Mouse (Mus musculus): ENCODE data around the gene Pum2.
A peak's percentile ranks its signal among the peaks of the same experiment; 100 is the strongest.
"Not testable (repeated sequence)": the region's sequence is repeated elsewhere in the genome, so short reads cannot be mapped to it uniquely, and the experiment has no call there.

Pum2 gene

DNA sequence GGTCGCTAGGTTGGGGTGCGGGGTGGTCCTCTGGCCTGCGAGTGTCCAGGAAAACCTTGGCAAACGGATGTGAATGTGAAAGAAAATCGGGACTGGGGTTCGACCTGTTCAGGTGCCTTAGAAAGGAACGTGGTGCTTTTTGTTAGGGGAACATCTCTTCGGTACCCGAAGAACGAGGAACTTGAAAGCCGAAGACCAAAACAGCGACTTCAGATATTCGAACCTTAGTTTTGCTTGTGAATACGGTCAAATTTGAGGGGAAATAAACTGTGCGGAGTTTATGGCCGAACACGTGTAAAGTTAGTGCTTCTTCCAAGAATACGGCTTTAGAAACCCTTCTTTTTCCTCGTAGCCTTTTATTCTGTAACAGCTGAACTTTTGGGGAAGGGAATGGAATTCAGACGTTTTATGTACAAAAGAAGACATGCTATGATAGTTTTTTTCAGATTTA is 982 bp downstream of the Pum2 start:
- H3K27me3 ChIP-seq (ENCODE audit: insufficient read depth, low read length): no peaks in the 10 kb centered on the region
- H3K9me3 ChIP-seq (ENCODE audit: low read length): no peaks in the 10 kb centered on the region
- TF ChIP-seq POU5F1 (IDR thresholded peaks at IDR 0.05; ENCODE audit: borderline replicate concordance, low read length) (no peak), NANOG (IDR thresholded peaks at IDR 0.05; ENCODE audit: borderline replicate concordance, low read length) (no peak), CTCF (conservative IDR thresholded peaks at IDR 0.05; ENCODE audit: low read length) (no peak)
- H3K4me1 ChIP-seq (replicated peaks; ENCODE audit: low read depth, low read length): peaks cover 51% of the 10 kb centered on the region
- peaks cover 25% of the 10 kb centered on the region for H3K36me3 ChIP-seq (ENCODE audit: insufficient read depth, low read length)
- H3K4me3 ChIP-seq (replicated peaks; ENCODE audit: low read length): peak overlapping the region; percentile 83

DNA sequence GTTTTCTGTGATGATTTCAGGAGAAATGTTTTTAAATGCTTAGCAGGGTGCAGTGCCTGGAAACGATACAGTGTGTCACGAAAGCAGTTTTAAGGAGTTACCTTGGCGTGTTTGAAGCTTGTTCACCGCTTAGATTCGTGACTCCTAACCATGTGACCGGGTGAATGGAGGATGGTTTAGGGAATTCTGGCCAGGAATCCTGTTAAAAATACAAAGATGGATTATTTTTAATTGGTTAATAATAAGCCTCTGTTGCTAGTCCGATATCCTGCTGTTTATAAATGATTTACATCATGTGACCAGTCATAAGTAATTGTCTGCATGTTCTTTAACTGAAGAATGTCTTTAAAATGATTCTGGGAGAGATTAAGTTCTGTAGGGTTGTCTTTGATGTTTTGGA is 1.4 kb downstream of the Pum2 start:
- H3K4me3 ChIP-seq (replicated peaks; ENCODE audit: low read length): peak overlapping the region; percentile 83
- H3K36me3 ChIP-seq (ENCODE audit: insufficient read depth, low read length): peaks cover 28% of the 10 kb centered on the region
- H3K27me3 ChIP-seq (ENCODE audit: insufficient read depth, low read length): no peaks in the 10 kb centered on the region
- no peaks in the 10 kb centered on the region for H3K9me3 ChIP-seq (ENCODE audit: low read length)
- peaks cover 56% of the 10 kb centered on the region for H3K4me1 ChIP-seq (replicated peaks; ENCODE audit: low read depth, low read length)
- no peak for TF ChIP-seq CTCF (conservative IDR thresholded peaks at IDR 0.05; ENCODE audit: low read length)
- no peak for TF ChIP-seq POU5F1 (IDR thresholded peaks at IDR 0.05; ENCODE audit: borderline replicate concordance, low read length)
- no peak for TF ChIP-seq NANOG (IDR thresholded peaks at IDR 0.05; ENCODE audit: borderline replicate concordance, low read length)

DNA sequence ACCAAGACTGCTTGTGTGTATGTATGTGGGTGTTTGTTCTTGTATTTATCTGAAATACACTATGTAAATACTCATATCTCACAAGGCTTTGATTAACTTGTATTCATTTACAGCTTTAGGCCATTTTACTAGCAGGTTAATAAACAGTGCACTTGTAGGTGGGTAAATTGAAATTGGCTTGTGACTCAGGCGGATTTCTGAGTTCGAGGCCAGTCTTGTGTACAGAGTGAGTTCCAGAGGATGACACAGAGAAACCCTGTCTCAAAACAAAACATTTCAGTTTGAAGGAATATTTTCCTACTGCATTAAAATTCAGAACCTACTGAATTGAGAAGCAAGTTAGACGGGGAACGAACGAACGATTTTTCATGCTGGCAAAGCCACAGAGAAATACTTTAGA is 2.4 kb downstream of the Pum2 start:
- TF ChIP-seq NANOG (IDR thresholded peaks at IDR 0.05; ENCODE audit: borderline replicate concordance, low read length) (no peak), POU5F1 (IDR thresholded peaks at IDR 0.05; ENCODE audit: borderline replicate concordance, low read length) (no peak), CTCF (conservative IDR thresholded peaks at IDR 0.05; ENCODE audit: low read length) (no peak)
- H3K9me3 ChIP-seq (ENCODE audit: low read length): no peaks in the 10 kb centered on the region
- no peaks in the 10 kb centered on the region for H3K27me3 ChIP-seq (ENCODE audit: insufficient read depth, low read length)

GRCm38 (mm10) chr12:8677926-8678325 is 4.0 kb downstream of the Pum2 start:
- Histone ChIP-seq H3K36me3 (ENCODE audit: insufficient read depth, low read length) (peaks cover 43% of the 10 kb centered on the region), H3K27me3 (ENCODE audit: insufficient read depth, low read length) (no peaks in the 10 kb centered on the region), H3K4me3 (replicated peaks; ENCODE audit: low read length) (no peak overlapping the region), H3K9me3 (ENCODE audit: low read length) (no peaks in the 10 kb centered on the region), H3K4me1 (replicated peaks; ENCODE audit: low read depth, low read length) (peaks cover 71% of the 10 kb centered on the region)
- TF ChIP-seq NANOG (IDR thresholded peaks at IDR 0.05; ENCODE audit: borderline replicate concordance, low read length): no peak
- TF ChIP-seq POU5F1 (IDR thresholded peaks at IDR 0.05; ENCODE audit: borderline replicate concordance, low read length): no peak
- no peak for TF ChIP-seq CTCF (conservative IDR thresholded peaks at IDR 0.05; ENCODE audit: low read length)

More for the DNA sequence above, 2.4 kb downstream of the Pum2 start:
- peaks cover 65% of the 10 kb centered on the region for H3K4me1 ChIP-seq (replicated peaks; ENCODE audit: low read depth, low read length)
- peaks cover 38% of the 10 kb centered on the region for H3K36me3 ChIP-seq (ENCODE audit: insufficient read depth, low read length)
- peak overlapping the region; percentile 83; the same call in 1 of the 2 replicates for H3K4me3 ChIP-seq (replicated peaks; ENCODE audit: low read length)

GRCm38 (mm10) chr12:8684200-8684599 is 10.3 kb downstream of the Pum2 start:
- Histone ChIP-seq H3K36me3 (ENCODE audit: insufficient read depth, low read length) (peaks cover 36% of the 10 kb centered on the region), H3K27me3 (ENCODE audit: insufficient read depth, low read length) (no peaks in the 10 kb centered on the region), H3K4me1 (replicated peaks; ENCODE audit: low read depth, low read length) (peaks cover 80% of the 10 kb centered on the region), H3K9me3 (ENCODE audit: low read length) (no peaks in the 10 kb centered on the region), H3K4me3 (replicated peaks; ENCODE audit: low read length) (no peak overlapping the region)
- TF ChIP-seq CTCF (conservative IDR thresholded peaks at IDR 0.05; ENCODE audit: low read length): no peak
- TF ChIP-seq POU5F1 (IDR thresholded peaks at IDR 0.05; ENCODE audit: borderline replicate concordance, low read length): no peak
- TF ChIP-seq NANOG (IDR thresholded peaks at IDR 0.05; ENCODE audit: borderline replicate concordance, low read length): no peak

DNA sequence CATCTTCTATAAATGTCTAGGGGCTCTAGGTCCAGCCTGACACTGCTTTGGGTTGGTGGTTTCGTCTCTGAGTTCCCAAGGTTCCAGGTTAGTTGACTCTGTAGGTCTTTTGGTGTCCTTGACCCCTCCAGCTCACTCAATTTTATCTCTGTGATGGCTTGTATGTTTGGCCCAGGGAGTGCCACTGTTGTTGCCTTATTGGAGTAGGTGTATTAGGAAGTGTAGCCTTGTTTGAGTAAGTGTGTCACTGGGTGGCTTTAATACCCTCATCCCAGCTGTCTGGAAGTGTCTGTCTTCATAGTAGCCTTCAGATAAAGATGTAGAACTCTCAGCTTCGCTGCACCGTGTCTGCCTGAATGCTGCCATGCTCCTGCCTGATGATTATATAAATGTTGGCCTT is 11.1 kb downstream of the Pum2 start:
- Histone ChIP-seq H3K36me3 (ENCODE audit: insufficient read depth, low read length) (peaks cover 32% of the 10 kb centered on the region), H3K4me3 (replicated peaks; ENCODE audit: low read length) (no peak overlapping the region), H3K4me1 (replicated peaks; ENCODE audit: low read depth, low read length) (peaks cover 77% of the 10 kb centered on the region), H3K27me3 (ENCODE audit: insufficient read depth, low read length) (no peaks in the 10 kb centered on the region), H3K9me3 (ENCODE audit: low read length) (no peaks in the 10 kb centered on the region)
- no peak for TF ChIP-seq NANOG (IDR thresholded peaks at IDR 0.05; ENCODE audit: borderline replicate concordance, low read length)
- TF ChIP-seq POU5F1 (IDR thresholded peaks at IDR 0.05; ENCODE audit: borderline replicate concordance, low read length): no peak
- TF ChIP-seq CTCF (conservative IDR thresholded peaks at IDR 0.05; ENCODE audit: low read length): no peak

DNA sequence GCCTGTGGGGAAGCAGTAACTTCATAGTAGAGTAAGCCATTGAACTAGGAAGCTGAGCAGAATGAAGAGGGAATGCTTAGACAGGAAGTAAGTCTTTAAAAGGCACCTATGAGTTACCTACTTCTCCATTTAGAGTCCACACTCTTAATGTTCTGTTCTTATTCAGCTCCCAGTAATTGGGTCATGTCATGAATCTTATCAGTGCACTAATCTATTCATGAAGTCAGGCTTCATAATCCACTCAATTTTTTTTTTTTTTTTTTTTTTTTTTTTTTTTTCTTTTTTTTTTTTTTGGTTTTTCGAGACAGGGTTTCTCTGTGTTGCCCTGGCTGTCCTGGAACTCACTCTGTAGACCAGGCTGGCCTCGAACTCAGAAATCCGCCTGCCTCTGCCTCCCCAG is 15.9 kb downstream of the Pum2 start:
- H3K9me3 ChIP-seq (ENCODE audit: low read length); H3K27me3 ChIP-seq (ENCODE audit: insufficient read depth, low read length): not testable (repeated sequence)

DNA sequence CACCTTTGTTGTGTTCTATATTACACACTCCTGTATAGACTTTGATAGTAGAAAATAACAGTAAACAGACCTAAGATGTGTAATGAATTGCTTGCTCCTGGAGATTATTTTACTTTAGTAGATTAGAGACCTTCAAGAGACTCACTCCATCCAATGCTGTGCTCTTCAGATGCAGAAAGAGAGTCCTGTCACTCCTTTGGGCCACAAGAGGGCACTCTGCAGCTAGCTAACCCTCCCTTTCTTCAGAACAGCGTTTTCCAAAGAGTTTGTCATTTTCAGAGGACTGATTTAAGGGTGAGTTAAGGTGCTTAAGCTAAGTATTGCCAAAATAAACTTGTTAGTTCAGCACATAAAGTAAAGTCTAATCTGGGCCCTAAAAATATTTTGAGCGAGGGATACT is 25.0 kb downstream of the Pum2 start:
- H3K9me3 ChIP-seq (ENCODE audit: low read length): no peaks in the 10 kb centered on the region
- peaks cover 9% of the 10 kb centered on the region; the same call in 1 of the 2 replicates for H3K4me1 ChIP-seq (replicated peaks; ENCODE audit: low read depth, low read length)
- H3K36me3 ChIP-seq (ENCODE audit: insufficient read depth, low read length): peaks cover 39% of the 10 kb centered on the region
- H3K27me3 ChIP-seq (ENCODE audit: insufficient read depth, low read length): no peaks in the 10 kb centered on the region
- no peak overlapping the region for H3K4me3 ChIP-seq (replicated peaks; ENCODE audit: low read length)
- TF ChIP-seq POU5F1 (IDR thresholded peaks at IDR 0.05; ENCODE audit: borderline replicate concordance, low read length) (no peak), CTCF (conservative IDR thresholded peaks at IDR 0.05; ENCODE audit: low read length) (peak; percentile 69)

More for the DNA sequence above, 15.9 kb downstream of the Pum2 start:
- H3K4me3 ChIP-seq (replicated peaks; ENCODE audit: low read length): not testable (repeated sequence)
- peaks cover 37% of the 10 kb centered on the region for H3K36me3 ChIP-seq (ENCODE audit: insufficient read depth, low read length)
- H3K4me1 ChIP-seq (replicated peaks; ENCODE audit: low read depth, low read length): peaks cover 65% of the 10 kb centered on the region

DNA sequence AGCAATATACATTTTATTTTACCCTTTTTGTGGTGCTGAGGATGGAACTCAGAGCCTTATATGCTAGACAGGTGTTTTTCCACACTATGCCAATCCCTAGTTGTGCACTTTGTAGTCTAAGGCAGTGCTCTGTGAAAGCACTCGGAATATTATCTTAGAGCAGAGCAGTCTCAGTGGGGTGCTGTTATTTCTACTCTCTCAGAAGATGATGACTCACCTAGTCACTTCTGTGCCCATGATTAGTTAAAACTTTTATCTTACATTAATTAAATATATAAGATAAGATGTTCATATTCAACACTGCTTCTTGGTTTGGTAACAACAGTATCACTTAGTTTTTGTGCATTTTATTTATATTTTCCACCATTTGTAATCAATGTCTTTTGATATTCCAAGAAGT is 30.1 kb downstream of the Pum2 start:
- Histone ChIP-seq H3K9me3 (ENCODE audit: low read length) (no peaks in the 10 kb centered on the region), H3K4me1 (replicated peaks; ENCODE audit: low read depth, low read length) (0 out of 2 replicates have a peak, but pooled peaks cover 4% of the 10 kb centered on the region), H3K27me3 (ENCODE audit: insufficient read depth, low read length) (no peaks in the 10 kb centered on the region), H3K36me3 (ENCODE audit: insufficient read depth, low read length) (peaks cover 61% of the 10 kb centered on the region), H3K4me3 (replicated peaks; ENCODE audit: low read length) (no peak overlapping the region)
- TF ChIP-seq NANOG (IDR thresholded peaks at IDR 0.05; ENCODE audit: borderline replicate concordance, low read length): no peak
- no peak for TF ChIP-seq CTCF (conservative IDR thresholded peaks at IDR 0.05; ENCODE audit: low read length)
- no peak for TF ChIP-seq POU5F1 (IDR thresholded peaks at IDR 0.05; ENCODE audit: borderline replicate concordance, low read length)
